Mouse (Mus musculus): ENCODE measurements around the gene Grwd1.

DNA sequence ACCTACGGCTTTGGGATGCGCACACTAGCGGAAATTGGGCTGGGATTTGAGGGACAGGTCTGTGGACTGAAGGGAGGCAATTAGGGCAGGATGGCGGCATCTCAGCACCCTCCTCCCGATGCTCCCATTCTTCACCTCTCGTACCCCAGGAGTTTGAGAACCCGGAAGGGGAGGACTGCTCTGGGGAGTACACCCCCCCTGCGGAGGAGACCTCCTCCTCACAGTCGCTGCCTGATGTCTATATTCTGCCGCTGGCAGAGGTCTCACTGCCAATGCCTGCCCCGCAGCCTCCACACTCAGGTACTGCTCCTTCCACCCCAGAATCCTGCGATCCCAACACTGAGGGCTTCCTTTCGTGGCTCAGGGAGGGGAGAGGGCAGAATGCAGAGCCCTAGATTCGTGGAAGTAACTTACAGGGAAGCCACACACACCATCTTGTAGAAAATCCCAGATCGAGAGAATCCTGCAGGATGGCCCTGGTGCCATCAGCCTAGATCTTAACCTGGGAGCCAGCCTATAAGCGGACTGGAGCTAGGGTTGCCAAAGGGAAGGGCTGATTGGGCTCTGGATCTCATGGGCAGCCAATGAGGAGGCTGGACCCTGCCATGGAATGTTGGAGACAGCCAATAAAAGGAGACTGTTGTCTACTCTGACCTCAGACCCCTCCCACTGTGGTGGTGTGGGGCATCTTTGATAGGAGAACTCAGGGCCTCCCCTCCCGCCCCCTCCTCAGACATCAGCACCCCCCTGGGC, 43.9 kb downstream of the Grwd1 start:
- TF ChIP-seq CTCF (IDR thresholded peaks at IDR 0.05; ENCODE audit: borderline replicate concordance, insufficient read depth, low read depth, low read length) (no peak), POLR2A (IDR thresholded peaks at IDR 0.05; ENCODE audit: borderline replicate concordance, insufficient read depth, low read length) (peak; percentile 46; the same call in 1 of the 2 replicates)

All from cerebellum, adult 2 months (tissue).